Mouse (Mus musculus): ENCODE measurements at regions not wholly inside any gene's neighbourhood (a gene's known extent, or its start where the extent isn't known, plus 50 kb on each side); places are given as distances from the start of the nearest gene placed in this dataset.

GRCm38 (mm10) chr7:37175746-37176145 lies 477.8 kb downstream of the Tshz3 start:
- 90% methylated on average over 3 of the region's 3 CpGs for WGBS
- H3K4me3 ChIP-seq (ENCODE audit: low read length), result no peak overlapping the region
- ATAC-seq, result no peak

GRCm38 (mm10) chr7:37178256-37178655 lies 480.3 kb downstream of the Tshz3 start:
- Histone ChIP-seq H3K9ac (ENCODE audit: low read depth, low read length) (no peak overlapping the region), H3K4me1 (ENCODE audit: control insufficient read depth, insufficient read depth, low read length) (no peaks in the 10 kb centered on the region), H3K4me3 (ENCODE audit: low read length) (no peak overlapping the region), H3K4me2 (ENCODE audit: low read depth, low read length) (no peak overlapping the region), H3K9me3 (ENCODE audit: control insufficient read depth, low read length) (no peaks in the 10 kb centered on the region), H3K27ac (ENCODE audit: low read length) (no peak overlapping the region), H3K36me3 (ENCODE audit: control insufficient read depth, insufficient read depth, low read length) (no peaks in the 10 kb centered on the region), H3K27me3 (replicated peaks; ENCODE audit: control insufficient read depth, insufficient read depth, low read length) (no peaks in the 10 kb centered on the region)
- WGBS, result 71% methylated on average over 4 of the region's 4 CpGs
- no peak for ATAC-seq

More at GRCm38 (mm10) chr7:37175746-37176145, 477.8 kb downstream of the Tshz3 start:
- Histone ChIP-seq H3K27ac (ENCODE audit: low read length) (no peak overlapping the region), H3K9ac (ENCODE audit: low read depth, low read length) (no peak overlapping the region), H3K27me3 (replicated peaks; ENCODE audit: control insufficient read depth, insufficient read depth, low read length) (no peaks in the 10 kb centered on the region), H3K4me1 (ENCODE audit: control insufficient read depth, insufficient read depth, low read length) (no peaks in the 10 kb centered on the region), H3K9me3 (ENCODE audit: control insufficient read depth, low read length) (no peaks in the 10 kb centered on the region), H3K36me3 (ENCODE audit: control insufficient read depth, insufficient read depth, low read length) (no peaks in the 10 kb centered on the region), H3K4me2 (ENCODE audit: low read depth, low read length) (no peak overlapping the region)

GRCm38 (mm10) chr7:37179907-37180306 lies 482.0 kb downstream of the Tshz3 start:
- 39% methylated on average over 10 of the region's 10 CpGs for WGBS
- Histone ChIP-seq H3K36me3 (ENCODE audit: control insufficient read depth, insufficient read depth, low read length) (no peaks in the 10 kb centered on the region), H3K27me3 (replicated peaks; ENCODE audit: control insufficient read depth, insufficient read depth, low read length) (no peaks in the 10 kb centered on the region), H3K4me1 (ENCODE audit: control insufficient read depth, insufficient read depth, low read length) (no peaks in the 10 kb centered on the region), H3K9ac (ENCODE audit: low read depth, low read length) (no peak overlapping the region), H3K4me2 (ENCODE audit: low read depth, low read length) (0 out of 2 replicates have a peak overlapping the region, but pooled peaks have one; percentile 3), H3K4me3 (ENCODE audit: low read length) (no peak overlapping the region), H3K27ac (ENCODE audit: low read length) (no peak overlapping the region), H3K9me3 (ENCODE audit: control insufficient read depth, low read length) (no peaks in the 10 kb centered on the region)
- ATAC-seq, result no peak

- Histone ChIP-seq H3K36me3 (ENCODE audit: control insufficient read depth, insufficient read depth, low read length) (no peaks in the 10 kb centered on the region), H3K27ac (ENCODE audit: low read length) (no peak overlapping the region), H3K4me3 (ENCODE audit: low read length) (no peak overlapping the region), H3K4me2 (ENCODE audit: low read depth, low read length) (0 out of 2 replicates have a peak overlapping the region, but pooled peaks have one; percentile 3), H3K4me1 (ENCODE audit: control insufficient read depth, insufficient read depth, low read length) (no peaks in the 10 kb centered on the region), H3K27me3 (replicated peaks; ENCODE audit: control insufficient read depth, insufficient read depth, low read length) (no peaks in the 10 kb centered on the region), H3K9ac (ENCODE audit: low read depth, low read length) (no peak overlapping the region), H3K9me3 (ENCODE audit: control insufficient read depth, low read length) (no peaks in the 10 kb centered on the region)
- ATAC-seq, result no peak
- WGBS, result 54% methylated on average over 13 of the region's 13 CpGs
Measured at GRCm38 (mm10) chr7:37180416-37180815, 482.5 kb downstream of the Tshz3 start.

GRCm38 (mm10) chr7:37181109-37181508 lies 483.2 kb downstream of the Tshz3 start:
- no peak overlapping the region for H3K27ac ChIP-seq (ENCODE audit: low read length)
- no peak overlapping the region for H3K4me3 ChIP-seq (ENCODE audit: low read length)
- H3K9me3 ChIP-seq (ENCODE audit: control insufficient read depth, low read length), result no peaks in the 10 kb centered on the region
- H3K4me1 ChIP-seq (ENCODE audit: control insufficient read depth, insufficient read depth, low read length), result no peaks in the 10 kb centered on the region
- WGBS, result 47% methylated on average over 4 of the region's 4 CpGs
- ATAC-seq, result no peak
- H3K4me2 ChIP-seq (ENCODE audit: low read depth, low read length), result no peak overlapping the region
- H3K36me3 ChIP-seq (ENCODE audit: control insufficient read depth, insufficient read depth, low read length), result no peaks in the 10 kb centered on the region
- H3K27me3 ChIP-seq (replicated peaks; ENCODE audit: control insufficient read depth, insufficient read depth, low read length), result no peaks in the 10 kb centered on the region
- H3K9ac ChIP-seq (ENCODE audit: low read depth, low read length), result no peak overlapping the region

GRCm38 (mm10) chr7:37192536-37192935 lies 494.6 kb downstream of the Tshz3 start:
- Histone ChIP-seq H3K27ac (ENCODE audit: low read length) (no peak overlapping the region), H3K27me3 (replicated peaks; ENCODE audit: control insufficient read depth, insufficient read depth, low read length) (no peaks in the 10 kb centered on the region), H3K4me1 (ENCODE audit: control insufficient read depth, insufficient read depth, low read length) (no peaks in the 10 kb centered on the region), H3K9me3 (ENCODE audit: control insufficient read depth, low read length) (no peaks in the 10 kb centered on the region), H3K36me3 (ENCODE audit: control insufficient read depth, insufficient read depth, low read length) (no peaks in the 10 kb centered on the region), H3K4me2 (ENCODE audit: low read depth, low read length) (no peak overlapping the region), H3K4me3 (ENCODE audit: low read length) (no peak overlapping the region), H3K9ac (ENCODE audit: low read depth, low read length) (no peak overlapping the region)
- no peak for ATAC-seq
- 36% methylated on average over 2 of the region's 2 CpGs for WGBS

- 57% methylated on average over 5 of the region's 5 CpGs for WGBS
Measured at GRCm38 (mm10) chr7:37204800-37205199, 506.9 kb downstream of the Tshz3 start.

GRCm38 (mm10) chr7:37208305-37208704 lies 510.4 kb downstream of the Tshz3 start:
- Histone ChIP-seq H3K4me1 (ENCODE audit: control insufficient read depth, insufficient read depth, low read length) (peaks cover 8% of the 10 kb centered on the region), H3K9ac (ENCODE audit: low read depth, low read length) (no peak overlapping the region), H3K36me3 (ENCODE audit: control insufficient read depth, insufficient read depth, low read length) (no peaks in the 10 kb centered on the region), H3K4me2 (ENCODE audit: low read depth, low read length) (no peak overlapping the region), H3K4me3 (ENCODE audit: low read length) (no peak overlapping the region), H3K27me3 (replicated peaks; ENCODE audit: control insufficient read depth, insufficient read depth, low read length) (no peaks in the 10 kb centered on the region), H3K9me3 (ENCODE audit: control insufficient read depth, low read length) (no peaks in the 10 kb centered on the region), H3K27ac (ENCODE audit: low read length) (no peak overlapping the region)
- ATAC-seq, result peak; percentile 84
- 64% methylated on average over 7 of the region's 7 CpGs for WGBS

More at GRCm38 (mm10) chr7:37204800-37205199, 506.9 kb downstream of the Tshz3 start:
- Histone ChIP-seq H3K9me3 (ENCODE audit: control insufficient read depth, low read length) (no peaks in the 10 kb centered on the region), H3K4me3 (ENCODE audit: low read length) (no peak overlapping the region), H3K36me3 (ENCODE audit: control insufficient read depth, insufficient read depth, low read length) (no peaks in the 10 kb centered on the region), H3K9ac (ENCODE audit: low read depth, low read length) (no peak overlapping the region), H3K27me3 (replicated peaks; ENCODE audit: control insufficient read depth, insufficient read depth, low read length) (no peaks in the 10 kb centered on the region), H3K4me2 (ENCODE audit: low read depth, low read length) (no peak overlapping the region), H3K4me1 (ENCODE audit: control insufficient read depth, insufficient read depth, low read length) (no peaks in the 10 kb centered on the region), H3K27ac (ENCODE audit: low read length) (no peak overlapping the region)
- peak; percentile 23; the same call in 1 of the 2 replicates for ATAC-seq

- ATAC-seq, result no peak
- H3K4me1 ChIP-seq (ENCODE audit: control insufficient read depth, insufficient read depth, low read length), result peaks cover 16% of the 10 kb centered on the region
- H3K27me3 ChIP-seq (replicated peaks; ENCODE audit: control insufficient read depth, insufficient read depth, low read length), result no peaks in the 10 kb centered on the region
- H3K36me3 ChIP-seq (ENCODE audit: control insufficient read depth, insufficient read depth, low read length), result no peaks in the 10 kb centered on the region
- no peak overlapping the region for H3K9ac ChIP-seq (ENCODE audit: low read depth, low read length)
- WGBS, result 30% methylated on average over 3 of the region's 3 CpGs
- H3K27ac ChIP-seq (ENCODE audit: low read length), result peak overlapping the region; percentile 16
- H3K4me3 ChIP-seq (ENCODE audit: low read length), result no peak overlapping the region; the same call in 1 of the 2 replicates
- no peaks in the 10 kb centered on the region for H3K9me3 ChIP-seq (ENCODE audit: control insufficient read depth, low read length)
- peak overlapping the region; percentile 31 for H3K4me2 ChIP-seq (ENCODE audit: low read depth, low read length)
Measured at GRCm38 (mm10) chr7:37213751-37214181, 515.8 kb downstream of the Tshz3 start.

- H3K27ac ChIP-seq (ENCODE audit: low read length), result peak overlapping the region; percentile 63
- no peak overlapping the region for H3K4me2 ChIP-seq (ENCODE audit: low read depth, low read length)
- no peaks in the 10 kb centered on the region for H3K27me3 ChIP-seq (replicated peaks; ENCODE audit: control insufficient read depth, insufficient read depth, low read length)
- peaks cover 16% of the 10 kb centered on the region for H3K4me1 ChIP-seq (ENCODE audit: control insufficient read depth, insufficient read depth, low read length)
- no peak overlapping the region for H3K4me3 ChIP-seq (ENCODE audit: low read length)
- H3K36me3 ChIP-seq (ENCODE audit: control insufficient read depth, insufficient read depth, low read length), result no peaks in the 10 kb centered on the region
- WGBS, result 64% methylated on average over 6 of the region's 6 CpGs
- no peaks in the 10 kb centered on the region for H3K9me3 ChIP-seq (ENCODE audit: control insufficient read depth, low read length)
- ATAC-seq, result peak; percentile 90
- H3K9ac ChIP-seq (ENCODE audit: low read depth, low read length), result no peak overlapping the region
Measured at GRCm38 (mm10) chr7:37215498-37215897, 517.6 kb downstream of the Tshz3 start.
